Mouse (Mus musculus): Measurements from ENCODE around the gene Sost. TPM values are rescaled to one million over a fixed set of nuclear protein-coding genes. Genes with fewer than 3 reads are reported as not detected.

The Sost gene
- not detected in 2 replicates for polyA plus RNA-seq (2012; ENCODE audit: insufficient read depth, insufficient read length, missing spikeins)

- TF ChIP-seq POLR2A (IDR thresholded peaks at IDR 0.05; ENCODE audit: borderline replicate concordance, low read depth, low read length) (no peak), CTCF (IDR thresholded peaks at IDR 0.05; ENCODE audit: low read depth, low read length) (no peak)
- Histone ChIP-seq H3K27ac (ENCODE audit: insufficient read depth, low read depth, low read length) (no peak within 1 kb of the TSS), H3K4me1 (ENCODE audit: control insufficient read depth, insufficient read depth, low read length) (peaks cover 19% of the 10 kb centered on the region), H3K4me3 (ENCODE audit: insufficient read depth, low read length) (no peak within 1 kb of the TSS)
These were observed at the start of gene Sost for GRCm38 (mm10) chr11:101966965-101967614. Gene Sost, minus strand, starts transcription at chr11:101967015.

- H3K27ac ChIP-seq (ENCODE audit: insufficient read depth, low read depth, low read length): no peak overlapping the region
- no peak overlapping the region for H3K4me3 ChIP-seq (ENCODE audit: insufficient read depth, low read length)
- no peak for TF ChIP-seq POLR2A (IDR thresholded peaks at IDR 0.05; ENCODE audit: borderline replicate concordance, low read depth, low read length)
- H3K4me1 ChIP-seq (ENCODE audit: control insufficient read depth, insufficient read depth, low read length): no peaks in the 10 kb centered on the region
These were observed 49.3 kb upstream of the Sost start for GRCm38 (mm10) chr11:102016136-102016535.

GRCm38 (mm10) chr11:102015472-102015871 is 48.7 kb upstream of the Sost start:
- Histone ChIP-seq H3K4me3 (ENCODE audit: insufficient read depth, low read length) (no peak overlapping the region), H3K27ac (ENCODE audit: insufficient read depth, low read depth, low read length) (no peak overlapping the region), H3K4me1 (ENCODE audit: control insufficient read depth, insufficient read depth, low read length) (no peaks in the 10 kb centered on the region)
- no peak for TF ChIP-seq POLR2A (IDR thresholded peaks at IDR 0.05; ENCODE audit: borderline replicate concordance, low read depth, low read length)
- TF ChIP-seq CTCF (IDR thresholded peaks at IDR 0.05; ENCODE audit: low read depth, low read length): no peak

- TF ChIP-seq POLR2A (IDR thresholded peaks at IDR 0.05; ENCODE audit: borderline replicate concordance, low read depth, low read length) (no peak), CTCF (IDR thresholded peaks at IDR 0.05; ENCODE audit: low read depth, low read length) (no peak)
- Histone ChIP-seq H3K27ac (ENCODE audit: insufficient read depth, low read depth, low read length) (no peak overlapping the region), H3K4me1 (ENCODE audit: control insufficient read depth, insufficient read depth, low read length) (0 out of 2 replicates have a peak, but pooled peaks cover 3% of the 10 kb centered on the region), H3K4me3 (ENCODE audit: insufficient read depth, low read length) (no peak overlapping the region)
These were observed 46.4 kb upstream of the Sost start for GRCm38 (mm10) chr11:102013201-102013600.

- no peak overlapping the region for H3K27ac ChIP-seq (ENCODE audit: insufficient read depth, low read depth, low read length)
- 0 out of 2 replicates have a peak, but pooled peaks cover 3% of the 10 kb centered on the region for H3K4me1 ChIP-seq (ENCODE audit: control insufficient read depth, insufficient read depth, low read length)
- no peak overlapping the region for H3K4me3 ChIP-seq (ENCODE audit: insufficient read depth, low read length)
- TF ChIP-seq POLR2A (IDR thresholded peaks at IDR 0.05; ENCODE audit: borderline replicate concordance, low read depth, low read length) (no peak), CTCF (IDR thresholded peaks at IDR 0.05; ENCODE audit: low read depth, low read length) (no peak)
These were observed 44.7 kb upstream of the Sost start for GRCm38 (mm10) chr11:102011510-102011909.

- Histone ChIP-seq H3K27ac (ENCODE audit: insufficient read depth, low read depth, low read length) (no peak overlapping the region), H3K4me1 (ENCODE audit: control insufficient read depth, insufficient read depth, low read length) (0 out of 2 replicates have a peak, but pooled peaks cover 3% of the 10 kb centered on the region), H3K4me3 (ENCODE audit: insufficient read depth, low read length) (no peak overlapping the region)
- TF ChIP-seq POLR2A (IDR thresholded peaks at IDR 0.05; ENCODE audit: borderline replicate concordance, low read depth, low read length) (no peak), CTCF (IDR thresholded peaks at IDR 0.05; ENCODE audit: low read depth, low read length) (no peak)
These were observed 43.3 kb upstream of the Sost start for GRCm38 (mm10) chr11:102010140-102010539.

GRCm38 (mm10) chr11:102008954-102009637 is 42.3 kb upstream of the Sost start:
- no peak overlapping the region for H3K4me3 ChIP-seq (ENCODE audit: insufficient read depth, low read length)
- H3K27ac ChIP-seq (ENCODE audit: insufficient read depth, low read depth, low read length): no peak overlapping the region
- TF ChIP-seq POLR2A (IDR thresholded peaks at IDR 0.05; ENCODE audit: borderline replicate concordance, low read depth, low read length): no peak
- no peak for TF ChIP-seq CTCF (IDR thresholded peaks at IDR 0.05; ENCODE audit: low read depth, low read length)
- H3K4me1 ChIP-seq (ENCODE audit: control insufficient read depth, insufficient read depth, low read length): 0 out of 2 replicates have a peak, but pooled peaks cover 3% of the 10 kb centered on the region

GRCm38 (mm10) chr11:102008372-102008771 is 41.6 kb upstream of the Sost start:
- Histone ChIP-seq H3K4me3 (ENCODE audit: insufficient read depth, low read length) (no peak overlapping the region), H3K27ac (ENCODE audit: insufficient read depth, low read depth, low read length) (no peak overlapping the region), H3K4me1 (ENCODE audit: control insufficient read depth, insufficient read depth, low read length) (0 out of 2 replicates have a peak, but pooled peaks cover 3% of the 10 kb centered on the region)
- TF ChIP-seq CTCF (IDR thresholded peaks at IDR 0.05; ENCODE audit: low read depth, low read length) (no peak), POLR2A (IDR thresholded peaks at IDR 0.05; ENCODE audit: borderline replicate concordance, low read depth, low read length) (no peak)

GRCm38 (mm10) chr11:102006688-102007087 is 39.9 kb upstream of the Sost start:
- TF ChIP-seq POLR2A (IDR thresholded peaks at IDR 0.05; ENCODE audit: borderline replicate concordance, low read depth, low read length): no peak
- no peak for TF ChIP-seq CTCF (IDR thresholded peaks at IDR 0.05; ENCODE audit: low read depth, low read length)
- Histone ChIP-seq H3K27ac (ENCODE audit: insufficient read depth, low read depth, low read length) (no peak overlapping the region), H3K4me1 (ENCODE audit: control insufficient read depth, insufficient read depth, low read length) (0 out of 2 replicates have a peak, but pooled peaks cover 3% of the 10 kb centered on the region), H3K4me3 (ENCODE audit: insufficient read depth, low read length) (no peak overlapping the region)

GRCm38 (mm10) chr11:102006271-102006670 is 39.5 kb upstream of the Sost start:
- no peak overlapping the region for H3K27ac ChIP-seq (ENCODE audit: insufficient read depth, low read depth, low read length)
- no peak overlapping the region for H3K4me3 ChIP-seq (ENCODE audit: insufficient read depth, low read length)
- no peak for TF ChIP-seq POLR2A (IDR thresholded peaks at IDR 0.05; ENCODE audit: borderline replicate concordance, low read depth, low read length)
- TF ChIP-seq CTCF (IDR thresholded peaks at IDR 0.05; ENCODE audit: low read depth, low read length): no peak
- 0 out of 2 replicates have a peak, but pooled peaks cover 3% of the 10 kb centered on the region for H3K4me1 ChIP-seq (ENCODE audit: control insufficient read depth, insufficient read depth, low read length)

All from bone marrow macrophage, adult 2 months (primary cell).